Mouse (Mus musculus) spleen, adult 2 months (tissue): ENCODE measurements around the gene Neurl2.

Experiments used
- CTCF ChIP-seq: fragments of 200-500 bp; IDR thresholded peaks from 2 replicates; pipeline ENCODE4 v1.5.1; 2011; ENCODE audit warnings: mild to moderate bottlenecking, inconsistent platforms; ENCODE audit not compliant: insufficient read depth, insufficient read length, insufficient replicate concordance; ENCODE audit errors: extremely low read depth
- POLR2A ChIP-seq: fragments of 200-500 bp; IDR thresholded peaks from 2 replicates; pipeline ENCODE4 v1.6.1; 2011; ENCODE audit warnings: low read depth, low read length, inconsistent platforms

GRCm38 (mm10) chr2:164781876-164782275 is 51.4 kb downstream of the Neurl2 start:
- TF ChIP-seq CTCF (no peak), POLR2A (no peak)
